Mouse (Mus musculus) granulocyte monocyte progenitor cell, adult 5-6 weeks (primary cell): Measurements from ENCODE around the gene Zfp866. TPM values are rescaled to one million over a fixed set of nuclear protein-coding genes. Genes with fewer than 3 reads are reported as not detected.

Source experiments
- ATAC-seq: replicated peaks from 2 replicates; pipeline ENCODE4 v1.8.0; 2016; ENCODE audit warnings: mild to moderate bottlenecking, moderate TSS enrichment, inconsistent platforms; ENCODE audit not compliant: poor library complexity, severe bottlenecking
- total RNA-seq, 2 experiments: library from RNA; stranded (forward) in 1 of 2; stranded (reverse) in 1 of 2; fragments of 200-712, 200-1000 nt in 1 of 2; fragments of >200 nt in 1 of 2; fragmentation: Nextera tagmentation in 1 of 2; gene quantifications; 2 replicates each; pipeline ENCODE4 v1.2.3; 2014 to 2017

Gene Zfp866
- total RNA-seq, 2 experiments from 2014 or later = 18.3 to 35.3 TPM

GRCm38 (mm10) chr8:69740763-69741162 is 50.2 kb downstream of the Zfp866 start:
- no peak for ATAC-seq

GRCm38 (mm10) chr8:69735495-69735894 is 55.5 kb downstream of the Zfp866 start:
- no peak for ATAC-seq

DNA sequence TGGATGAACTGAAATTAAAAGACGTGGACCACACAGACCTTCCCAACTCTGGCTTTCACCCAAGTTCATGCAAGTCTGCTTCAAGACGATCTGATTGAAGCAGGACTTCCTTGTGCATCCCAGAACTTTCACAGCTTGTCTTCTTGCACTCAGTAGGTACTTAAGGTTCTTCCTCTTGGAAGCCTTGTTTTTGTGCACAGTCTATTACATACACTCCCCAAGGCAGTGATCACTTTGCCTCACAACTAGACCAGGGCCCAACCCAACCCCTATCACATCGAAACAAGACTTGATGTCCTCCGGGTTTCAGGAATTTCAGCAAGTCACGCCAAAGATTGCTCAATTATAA is 73.8 kb downstream of the Zfp866 start:
- ATAC-seq = no peak

GRCm38 (mm10) chr8:69716403-69717231 is 74.4 kb downstream of the Zfp866 start:
- ATAC-seq = peak; percentile 92

- ATAC-seq = no peak
Observed at GRCm38 (mm10) chr8:69715366-69715765, 75.6 kb downstream of the Zfp866 start.

- no peak for ATAC-seq
Observed at GRCm38 (mm10) chr8:69713516-69713915, 77.5 kb downstream of the Zfp866 start.

Other genes starting within 250 kb of the Zfp866 start
- gene Zfp868, start 165.6 kb downstream of the Zfp866 start, total RNA-seq (2014; fragmentation: Nextera tagmentation) = 16.5 and 19.5 TPM in 2 replicates
- gene Zfp868, start 165.6 kb downstream of the Zfp866 start, total RNA-seq (2017) = 9.4 and 17.1 TPM in 2 replicates
- gene Zfp964, start 136.7 kb downstream of the Zfp866 start, total RNA-seq (2014; fragmentation: Nextera tagmentation) = not detected in 2 replicates
- 0.13 TPM in 1 of 2 replicates, not detected in the other for gene Zfp964, start 136.7 kb downstream of the Zfp866 start, total RNA-seq (2017)
- gene Zfp869, start 80.5 kb downstream of the Zfp866 start, total RNA-seq (2014; fragmentation: Nextera tagmentation) = 12.5 and 22.8 TPM in 2 replicates
- gene Zfp869, start 80.5 kb downstream of the Zfp866 start, total RNA-seq (2017) = 22.8 and 26.0 TPM in 2 replicates
- 1.7 and 9.8 TPM in 2 replicates for gene Zfp963, start 41.2 kb downstream of the Zfp866 start, total RNA-seq (2014; fragmentation: Nextera tagmentation)
- gene Zfp963, start 41.2 kb downstream of the Zfp866 start, total RNA-seq (2017) = 2.2 TPM in 2 replicates
- not detected in 2 replicates for gene Gm20422, start 16.3 kb downstream of the Zfp866 start, total RNA-seq (2014; fragmentation: Nextera tagmentation)
- gene Gm20422, start 16.3 kb downstream of the Zfp866 start, total RNA-seq (2017) = 4.1 TPM in 1 of 2 replicates, not detected in the other
- 33.3 and 43.5 TPM in 2 replicates for gene Atp13a1, start within 50 bp of the Zfp866 start, total RNA-seq (2014; fragmentation: Nextera tagmentation)
- 18.5 and 19.1 TPM in 2 replicates for gene Atp13a1, start within 50 bp of the Zfp866 start, total RNA-seq (2017)
- gene Gmip, start 17.5 kb upstream of the Zfp866 start, total RNA-seq (2014; fragmentation: Nextera tagmentation) = 53.7 and 60.9 TPM in 2 replicates
- gene Gmip, start 17.5 kb upstream of the Zfp866 start, total RNA-seq (2017) = 26.4 and 43.8 TPM in 2 replicates
- 3.0 and 9.3 TPM in 2 replicates for gene Lpar2, start 31.3 kb upstream of the Zfp866 start, total RNA-seq (2014; fragmentation: Nextera tagmentation)
- 1.5 and 1.9 TPM in 2 replicates for gene Lpar2, start 31.3 kb upstream of the Zfp866 start, total RNA-seq (2017)
- gene Pbx4, start 41.3 kb upstream of the Zfp866 start, total RNA-seq (2014; fragmentation: Nextera tagmentation) = 7.0 and 25.1 TPM in 2 replicates
- 5.6 and 9.3 TPM in 2 replicates for gene Pbx4, start 41.3 kb upstream of the Zfp866 start, total RNA-seq (2017)
- not detected in 2 replicates for gene Cilp2, start 96.5 kb upstream of the Zfp866 start, total RNA-seq (2014; fragmentation: Nextera tagmentation)
- not detected in 2 replicates for gene Cilp2, start 96.5 kb upstream of the Zfp866 start, total RNA-seq (2017)
- gene Tssk6, start 111.0 kb upstream of the Zfp866 start, total RNA-seq (2014; fragmentation: Nextera tagmentation) = 0.73 TPM in 1 of 2 replicates, not detected in the other
- 1.5 and 2.5 TPM in 2 replicates for gene Tssk6, start 111.0 kb upstream of the Zfp866 start, total RNA-seq (2017)
- 76.7 and 98.5 TPM in 2 replicates for gene Ndufa13, start 111.4 kb upstream of the Zfp866 start, total RNA-seq (2014; fragmentation: Nextera tagmentation)
- 107 and 110 TPM in 2 replicates for gene Ndufa13, start 111.4 kb upstream of the Zfp866 start, total RNA-seq (2017)
- 2.7 TPM in 1 of 2 replicates, not detected in the other for gene Yjefn3, start 111.5 kb upstream of the Zfp866 start, total RNA-seq (2014; fragmentation: Nextera tagmentation)
- gene Yjefn3, start 111.5 kb upstream of the Zfp866 start, total RNA-seq (2017) = not detected in 2 replicates
- 51.7 and 69.2 TPM in 2 replicates for gene Gatad2a, start 205.2 kb upstream of the Zfp866 start, total RNA-seq (2014; fragmentation: Nextera tagmentation)
- 47.5 and 58.2 TPM in 2 replicates for gene Gatad2a, start 205.2 kb upstream of the Zfp866 start, total RNA-seq (2017)